ENCODE assay signal across 10 mouse cellular contexts in the genomic region with DNA sequence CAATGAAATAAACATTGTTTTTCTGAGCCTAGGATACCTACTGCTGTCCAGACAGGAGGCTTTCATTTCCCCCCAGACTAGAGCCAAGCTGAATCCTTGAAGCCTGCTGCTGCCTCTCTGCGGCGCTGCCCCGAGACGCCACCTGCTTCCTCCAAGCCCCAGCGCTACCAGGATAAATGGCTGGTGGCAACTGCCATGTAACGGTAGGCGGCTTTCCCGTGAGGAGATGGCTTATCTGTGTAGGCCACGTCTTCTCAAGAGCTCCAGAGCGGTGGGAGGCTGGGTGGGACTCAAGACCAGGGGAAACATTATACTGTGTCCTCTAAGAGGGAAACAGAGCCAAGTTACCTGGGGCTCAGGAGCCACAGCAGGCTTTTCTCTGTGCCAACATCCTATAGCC. TPM values are rescaled to one million over a fixed set of nuclear protein-coding genes. Genes with fewer than 3 reads are reported as not detected.
A peak's percentile ranks its signal among the peaks of the same experiment; 100 is the strongest.
DNase-seq lines count a peak whose midpoint lies in the region; ATAC-seq and TF ChIP-seq lines count a peak whose summit lies in the region.
"Had no signal": no experiment of that assay in that cellular context is flagged by ENCODE, and none has a peak within 500 bp of the region (broad histone marks: within the 10 kb centered on the region; RNA-seq: fewer than 3 reads in every experiment).

No protein-coding gene starts in this region.

- peaks cover 32% of the 10 kb centered on the region for H3K4me1 ChIP-seq in lung, adult 2 months (ENCODE audit: control insufficient read depth, insufficient read depth, low read length)
- peaks cover 21 to 28% of the 10 kb centered on the region in 2 experiments for H3K4me1 ChIP-seq in MEL (ENCODE audit: control insufficient read depth in 1 of 2, insufficient read depth in 2 of 2, low read length in 2 of 2)
- H3K4me1 ChIP-seq in intestine, embryonic 16.5 days (ENCODE audit: control insufficient read depth, insufficient read depth, low read length), result peaks cover 17% of the 10 kb centered on the region
- H3K4me1 ChIP-seq in limb, embryonic 10.5 days, result peaks cover 40% of the 10 kb centered on the region

- 0 out of 2 replicates have a peak, but pooled peaks have one; percentile 46 for ATAC-seq in intestine, embryonic 16.5 days

- no peak overlapping the region for H3K4me3 ChIP-seq in lung, adult 2 months (replicated peaks; ENCODE audit: extremely low read depth, low read depth, low read length)
- peak overlapping the region; percentile 48 to 59 for H3K4me3 ChIP-seq in MEL (ENCODE audit: control insufficient read depth in 1 of 2, insufficient read depth in 1 of 2, low read depth in 2 of 2, low read length in 2 of 2)
- H3K4me3 ChIP-seq in intestine, embryonic 16.5 days (ENCODE audit: low read length), result no peak overlapping the region
- no peak overlapping the region for H3K4me3 ChIP-seq in limb, embryonic 10.5 days
- H3K4me3 ChIP-seq: limb, embryonic 13.5 days; myocyte had no signal

- TF ChIP-seq EP300 in MEL (IDR thresholded peaks at IDR 0.05; ENCODE audit: low read depth in 1 of 2, low read length in 2 of 2), result peak; percentile 69 to 88

- no peak for TF ChIP-seq CTCF in lung, adult 2 months (IDR thresholded peaks at IDR 0.05; ENCODE audit: insufficient read depth, low read length)
- TF ChIP-seq CTCF in MEL (IDR thresholded peaks at IDR 0.05 in 2 of 3, conservative IDR thresholded peaks at IDR 0.05 in 1 of 3; ENCODE audit: control insufficient read depth in 1 of 3, insufficient read depth in 1 of 3, low read depth in 2 of 3, low read length in 3 of 3, poor library complexity in 1 of 3, severe bottlenecking in 1 of 3), result no peak; a peak in 1 of 6 replicates

- H3K4me2 ChIP-seq in intestine, embryonic 16.5 days (ENCODE audit: low read depth, low read length), result no peak overlapping the region
- H3K4me2 ChIP-seq: limb, embryonic 13.5 days had no signal

- peak overlapping the region; percentile 71 for H3K9ac ChIP-seq in MEL (ENCODE audit: control insufficient read depth, low read depth, low read length, poor library complexity, severe bottlenecking)
- H3K9ac ChIP-seq in intestine, embryonic 16.5 days (ENCODE audit: low read depth, low read length), result no peak overlapping the region
- H3K9ac ChIP-seq: limb, embryonic 13.5 days had no signal

- H3K27ac ChIP-seq in MEL (ENCODE audit: control insufficient read depth, low read depth, low read length), result peak overlapping the region; percentile 77
- no peak overlapping the region for H3K27ac ChIP-seq in intestine, embryonic 16.5 days (ENCODE audit: low read length)
- no peak overlapping the region for H3K27ac ChIP-seq in limb, embryonic 10.5 days
- H3K27ac ChIP-seq: limb, embryonic 13.5 days had no signal

- H3K9me3 ChIP-seq in MEL (replicated peaks; ENCODE audit: insufficient read depth, low read length), result no peaks in the 10 kb centered on the region
- no peaks in the 10 kb centered on the region for H3K9me3 ChIP-seq in intestine, embryonic 16.5 days (ENCODE audit: control insufficient read depth, low read length)
- no peaks in the 10 kb centered on the region for H3K9me3 ChIP-seq in limb, embryonic 10.5 days (replicated peaks)
- H3K9me3 ChIP-seq: limb, embryonic 13.5 days had no signal

- DNase-seq in lung, adult 2 months, result peak; percentile 6
- DNase-seq in lung, postnatal 36 days, result no peak
- peak; percentile 86 for DNase-seq in MEL (ENCODE audit: low read depth, low spot score)
- peak; percentile 82 for DNase-seq in brain, adult 2 months (ENCODE audit: low read depth, low spot score)
- DNase-seq in embryo, embryonic 11 days, result no peak
- no peak for DNase-seq in limb, embryonic 10.5 days (ENCODE audit: low spot score)
- DNase-seq: right cerebral cortex, adult 18-20 months had no signal

- no peak for TF ChIP-seq RAD21 in MEL (IDR thresholded peaks at IDR 0.05; ENCODE audit: low read depth, low read length)

- 48% methylated on average over 10 of the region's 10 CpGs for WGBS in lung, adult 2 months
- 70% methylated on average over 10 of the region's 10 CpGs for whole genome bisulfite sequencing in intestine, embryonic 16.5 days
- 86% methylated on average over 10 of the region's 10 CpGs for WGBS in limb, embryonic 10.5 days

- H3K36me3 ChIP-seq in MEL (ENCODE audit: control insufficient read depth in 1 of 2, insufficient read depth in 2 of 2, low read length in 2 of 2), result peaks cover 0 to 16% of the 10 kb centered on the region in 2 experiments; a peak in 2 of 4 replicates
- H3K36me3 ChIP-seq in intestine, embryonic 16.5 days (ENCODE audit: control insufficient read depth, insufficient read depth, low read length), result no peaks in the 10 kb centered on the region
- peaks cover 51% of the 10 kb centered on the region for H3K36me3 ChIP-seq in limb, embryonic 10.5 days

- no peaks in the 10 kb centered on the region for H3K79me2 ChIP-seq in MEL (ENCODE audit: control insufficient read depth, insufficient read depth, low read length, poor library complexity)

- TF ChIP-seq POLR2A in lung, adult 2 months (IDR thresholded peaks at IDR 0.05; ENCODE audit: borderline replicate concordance, extremely low read depth, low read depth, low read length), result no peak
- peak in 1 of 2 experiments; percentile 29; a peak in 1 of 4 replicates for TF ChIP-seq POLR2A in MEL (IDR thresholded peaks at IDR 0.05; ENCODE audit: control insufficient read depth in 1 of 2, insufficient read depth in 1 of 2, low read depth in 1 of 2, low read length in 2 of 2, poor library complexity in 1 of 2)

- H3K27me3 ChIP-seq in MEL (ENCODE audit: control insufficient read depth in 1 of 2, insufficient read depth in 2 of 2, low read length in 2 of 2), result no peaks in the 10 kb centered on the region
- H3K27me3 ChIP-seq in intestine, embryonic 16.5 days (replicated peaks; ENCODE audit: control insufficient read depth, insufficient read depth, low read length), result no peaks in the 10 kb centered on the region
- H3K27me3 ChIP-seq in limb, embryonic 10.5 days (ENCODE audit: low read depth, poor library complexity, severe bottlenecking), result no peaks in the 10 kb centered on the region
- H3K27me3 ChIP-seq: limb, embryonic 13.5 days had no signal

TF ChIP-seq in MEL, 35 proteins besides CTCF, POLR2A, EP300 and RAD21:
- TF ChIP-seq GATA1 (IDR thresholded peaks at IDR 0.05; ENCODE audit: low read depth, low read length), result peak; percentile 58; the same call in 1 of the 2 replicates
- 0 out of 2 replicates have a peak, but pooled peaks have one; percentile 4 for TF ChIP-seq MAX (IDR thresholded peaks at IDR 0.05; ENCODE audit: low read length)
- no peak for TF ChIP-seq POLR2AphosphoS5 (IDR thresholded peaks at IDR 0.05; ENCODE audit: borderline replicate concordance, low read depth, low read length)
- TF ChIP-seq ETS1 (IDR thresholded peaks at IDR 0.05; ENCODE audit: low read depth, low read length), result peak; percentile 60; the same call in 1 of the 2 replicates
- TF ChIP-seq MEF2A (IDR thresholded peaks at IDR 0.05; ENCODE audit: extremely low read depth, insufficient replicate concordance, low read depth, low read length, poor library complexity, severe bottlenecking), result no peak
- no peak for TF ChIP-seq JUND (IDR thresholded peaks at IDR 0.05; ENCODE audit: low read depth, low read length)
- TF ChIP-seq UBTF (IDR thresholded peaks at IDR 0.05; ENCODE audit: borderline replicate concordance, insufficient read depth, low read depth, low read length), result no peak
- no peak for TF ChIP-seq NRF1 (IDR thresholded peaks at IDR 0.05; ENCODE audit: insufficient read depth, low read depth, low read length, poor library complexity, severe bottlenecking)
- TF ChIP-seq ZMIZ1 (IDR thresholded peaks at IDR 0.05; ENCODE audit: low read depth, low read length), result no peak; the same call in 1 of the 2 replicates
- TF ChIP-seq MAFK (IDR thresholded peaks at IDR 0.05; ENCODE audit: borderline replicate concordance, low read depth, low read length), result no peak
- no peak for TF ChIP-seq CHD2 (IDR thresholded peaks at IDR 0.05; ENCODE audit: low read length)
- TF ChIP-seq MAZ (IDR thresholded peaks at IDR 0.05; ENCODE audit: low read depth, low read length), result no peak
- no peak for TF ChIP-seq ELF1 (IDR thresholded peaks at IDR 0.05; ENCODE audit: low read depth, low read length)
- peak; percentile 37 for TF ChIP-seq TAL1 (IDR thresholded peaks at IDR 0.05; ENCODE audit: low read length)
- TF ChIP-seq GABPA (IDR thresholded peaks at IDR 0.05; ENCODE audit: low read depth, low read length), result no peak
- TF ChIP-seq MYC (IDR thresholded peaks at IDR 0.05; ENCODE audit: low read depth, low read length), result 0 out of 2 replicates have a peak, but pooled peaks have one; percentile 3
- no peak for TF ChIP-seq ZNF384 (IDR thresholded peaks at IDR 0.05; ENCODE audit: low read depth, low read length)
- peak; percentile 84 for TF ChIP-seq TCF12 (IDR thresholded peaks at IDR 0.05; ENCODE audit: low read depth, low read length)
- peak; percentile 78 for TF ChIP-seq BHLHE40 (IDR thresholded peaks at IDR 0.05; ENCODE audit: borderline replicate concordance, low read depth, low read length)
- peak; percentile 95 for TF ChIP-seq MYB (IDR thresholded peaks at IDR 0.05; ENCODE audit: low read depth, low read length)
- no peak for TF ChIP-seq NELFE (IDR thresholded peaks at IDR 0.05; ENCODE audit: low read depth, low read length)
- 0 out of 2 replicates have a peak, but pooled peaks have one; percentile 10 for TF ChIP-seq RCOR1 (IDR thresholded peaks at IDR 0.05; ENCODE audit: low read depth, low read length)
- peak; percentile 32 for TF ChIP-seq SIN3A (IDR thresholded peaks at IDR 0.05; ENCODE audit: low read length)
TF ChIP-seq in MEL: peak in this region for 10.

RNA-seq across cellular contexts. Expression of a gene that starts 9.2 kb away (rescaled TPM):
- 135 and 154 TPM in 2 replicates for polyA plus RNA-seq in lung, adult 2 months (2012; rRNA removed)
- total RNA-seq in MEL (2012; rRNA removed), result 4.6 and 7.2 TPM in 2 replicates
- polyA plus RNA-seq in MEL (2012; ENCODE audit: insufficient read depth in 1 of 2, insufficient read length in 2 of 2, low read depth in 1 of 2, low replicate concordance in 2 of 2, missing spikeins in 1 of 2), result 1 to 10 TPM in 1 of 2 experiments, not detected in 1; 4.1 TPM
- polyA plus RNA-seq in intestine, embryonic 16.5 days (2015; fragmentation: Nextera tagmentation; extraction: Ambion mirVana), result 9.4 and 12.2 TPM in 2 replicates
- 7.6 and 8.0 TPM in 2 replicates for polyA plus RNA-seq in limb, embryonic 10.5 days (2016; fragmentation: Nextera tagmentation; extraction: Ambion mirVana)

RNA-seq across cellular contexts. Expression of a gene that starts 35.4 kb away (rescaled TPM):
- polyA plus RNA-seq in lung, adult 2 months (2012; rRNA removed), result 14.9 and 17.7 TPM in 2 replicates
- total RNA-seq in MEL (2012; rRNA removed), result 2.4 and 2.8 TPM in 2 replicates
- 1 to 10 TPM in 1 of 2 experiments, not detected in 1; 4.5 TPM for polyA plus RNA-seq in MEL (2012; ENCODE audit: insufficient read depth in 1 of 2, insufficient read length in 2 of 2, low read depth in 1 of 2, low replicate concordance in 2 of 2, missing spikeins in 1 of 2)
- 6.2 and 6.3 TPM in 2 replicates for polyA plus RNA-seq in intestine, embryonic 16.5 days (2015; fragmentation: Nextera tagmentation; extraction: Ambion mirVana)
- 13.3 and 15.9 TPM in 2 replicates for polyA plus RNA-seq in limb, embryonic 10.5 days (2016; fragmentation: Nextera tagmentation; extraction: Ambion mirVana)

Comparison
In these comparisons a context has a peak if more than half of its experiments do, and no peak if none do; other contexts are left out.
1. DNase-seq: peak in lung, adult 2 months (single experiment), MEL (single experiment) and brain, adult 2 months (single experiment); none in lung, postnatal 36 days (single experiment), embryo, embryonic 11 days (single experiment) and limb, embryonic 10.5 days (single experiment).
2. H3K4me3 ChIP-seq: peak in MEL (2 of 2); none in lung, adult 2 months (single experiment), intestine, embryonic 16.5 days (single experiment) and limb, embryonic 10.5 days (single experiment).
3. RNA of a gene that starts 9.2 kb away (polyA plus RNA-seq): 135 to 154 TPM in lung, adult 2 months; 9.4 to 12.2 TPM in intestine, embryonic 16.5 days, 7.6 to 8.0 TPM in limb, embryonic 10.5 days and 4.1 TPM in MEL; every median in the first group is over 10 times any median in the second.